Mouse (Mus musculus) kidney, embryonic 14.5 days (tissue): ENCODE measurements around the gene Npm3. TPM values are rescaled to one million over a fixed set of nuclear protein-coding genes. Genes with fewer than 3 reads are reported as not detected.

ENCODE experiments used
- ATAC-seq: fragments of 200-750 bp; cut with Nextera tagmentation; 2 replicates; pipeline ENCODE4 v1.8.0; 2017; ENCODE audit warnings: moderate number of reproducible peaks, mild to moderate bottlenecking, moderate TSS enrichment, moderate library complexity; ENCODE audit not compliant: low FRiP score, low TSS enrichment
- H3K27ac ChIP-seq: fragments of 300-500 bp; sonication (generic); 2 replicates; pipeline ENCODE4 v1.5.1; 2014; ENCODE audit warnings: low read depth, mild to moderate bottlenecking, low read length, moderate library complexity, mixed read lengths
- H3K27me3 ChIP-seq: fragments of 300-500 bp; sonication (generic); 2 replicates; pipeline ENCODE4 v1.6.1; 2014; ENCODE audit warnings: mild to moderate bottlenecking, low read length; ENCODE audit not compliant: control insufficient read depth, insufficient read depth
- H3K36me3 ChIP-seq: fragments of 300-500 bp; sonication (generic); 2 replicates; pipeline ENCODE4 v1.6.1; 2014; ENCODE audit warnings: low read length, mixed read lengths; ENCODE audit not compliant: control insufficient read depth, insufficient read depth
- H3K4me1 ChIP-seq: fragments of 300-500 bp; sonication (generic); 2 replicates; pipeline ENCODE4 v1.6.1; 2014; ENCODE audit warnings: low read length, mixed read lengths; ENCODE audit not compliant: control insufficient read depth, insufficient read depth
- H3K4me2 ChIP-seq: fragments of 300-500 bp; sonication (generic); replicated peaks from 2 replicates; pipeline ENCODE4 v1.6.1; 2014; ENCODE audit warnings: low read depth, mild to moderate bottlenecking, low read length
- H3K4me3 ChIP-seq: fragments of 300-500 bp; sonication (generic); 2 replicates; pipeline ENCODE4 v1.5.1; 2014; ENCODE audit warnings: mild to moderate bottlenecking, low read length
- H3K9ac ChIP-seq: fragments of 300-500 bp; sonication (generic); 2 replicates; pipeline ENCODE4 v1.6.1; 2014; ENCODE audit warnings: low read depth, mild to moderate bottlenecking, low read length, moderate library complexity
- H3K9me3 ChIP-seq: fragments of 300-500 bp; sonication (generic); 2 replicates; pipeline ENCODE4 v1.6.1; 2016; ENCODE audit warnings: low read length; ENCODE audit not compliant: control insufficient read depth
- WGBS: fragments of 180-500 bp; shearing (Covaris S2); extraction: QIAGEN DNeasy Blood & Tissue Kit; methylation state at CpG from one replicate; pipeline ENCODE4 v1.1.7; 2014; 5-methylcytosine and 5-hydroxymethylcytosine counted together
- polyA plus RNA-seq: library from polyadenylated mRNA; unstranded; fragments of >200 nt; fragmentation: Nextera tagmentation; extraction: Ambion mirVana; gene quantifications from 2 replicates; pipeline ENCODE4 v1.2.1, GENCODE M21; 2014

Npm3 gene
- polyA plus RNA-seq, 1 experiment from 2014 or later = 21.4 TPM

GRCm38 (mm10) chr19:45775486-45775885 lies 26.1 kb upstream of the Npm3 start:
- WGBS = 76% methylated on average over 2 of the region's 2 CpGs

GRCm38 (mm10) chr19:45771501-45771900 lies 22.1 kb upstream of the Npm3 start:
- H3K9ac ChIP-seq = no peak overlapping the region
- no peaks in the 10 kb centered on the region for H3K27me3 ChIP-seq
- no peaks in the 10 kb centered on the region for H3K4me1 ChIP-seq
- no peak overlapping the region for H3K4me2 ChIP-seq
- no peak overlapping the region for H3K27ac ChIP-seq
- ATAC-seq = no peak
- H3K9me3 ChIP-seq = no peaks in the 10 kb centered on the region
- no peak overlapping the region for H3K4me3 ChIP-seq
- WGBS = 90% methylated on average over 5 of the region's 5 CpGs
- peaks cover 98% of the 10 kb centered on the region for H3K36me3 ChIP-seq

More at GRCm38 (mm10) chr19:45775486-45775885, 26.1 kb upstream of the Npm3 start:
- Histone ChIP-seq H3K9me3 (no peaks in the 10 kb centered on the region), H3K27me3 (no peaks in the 10 kb centered on the region), H3K4me2 (no peak overlapping the region), H3K9ac (no peak overlapping the region), H3K27ac (no peak overlapping the region), H3K4me3 (no peak overlapping the region), H3K36me3 (peaks cover 94% of the 10 kb centered on the region), H3K4me1 (no peaks in the 10 kb centered on the region)
- ATAC-seq = no peak

DNA sequence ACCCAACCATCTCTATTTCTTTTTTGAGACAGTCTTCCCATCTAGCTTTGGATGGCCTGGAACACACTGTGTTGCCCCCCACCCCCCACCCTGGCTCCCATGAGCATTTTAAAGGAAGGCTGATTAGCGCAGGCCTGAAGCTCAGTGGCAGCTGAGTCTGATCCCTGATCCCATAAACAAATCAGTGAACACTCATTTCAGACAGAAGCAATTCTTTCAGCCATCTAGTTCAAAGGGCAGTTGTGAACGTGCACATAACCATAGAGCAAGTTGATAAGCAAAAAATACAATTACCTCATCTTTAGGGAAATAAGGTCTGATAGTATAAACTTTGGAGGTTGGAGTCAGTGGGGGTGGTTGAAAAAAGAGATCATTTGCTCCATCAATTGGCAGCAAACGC lies 11.4 kb upstream of the Npm3 start:
- no peaks in the 10 kb centered on the region for H3K4me1 ChIP-seq
- 88% methylated on average over 3 of the region's 3 CpGs for WGBS
- no peak overlapping the region for H3K27ac ChIP-seq
- H3K27me3 ChIP-seq = no peaks in the 10 kb centered on the region
- H3K9me3 ChIP-seq = no peaks in the 10 kb centered on the region
- no peak overlapping the region for H3K9ac ChIP-seq
- H3K36me3 ChIP-seq = peaks cover 94% of the 10 kb centered on the region
- no peak overlapping the region for H3K4me3 ChIP-seq
- H3K4me2 ChIP-seq = no peak overlapping the region
- ATAC-seq = no peak

DNA sequence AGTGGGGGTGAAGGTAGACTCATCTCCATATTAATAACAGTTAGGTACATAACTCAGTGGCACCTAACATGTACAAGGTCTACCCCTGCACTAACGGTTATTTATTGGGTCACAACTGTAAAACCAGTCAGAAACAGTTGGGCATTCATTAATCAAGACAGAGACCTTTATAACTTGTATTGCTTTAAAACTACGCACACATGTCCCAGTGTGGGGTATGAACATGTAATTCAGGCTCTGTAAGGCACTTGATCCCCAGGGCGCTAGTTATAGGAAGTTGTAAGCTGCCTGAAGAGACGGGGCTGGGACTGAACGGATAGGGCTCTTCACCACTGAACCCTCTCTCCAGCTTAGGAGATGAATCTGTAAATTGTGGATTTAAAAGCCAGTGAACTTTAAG lies 9.3 kb upstream of the Npm3 start:
- Histone ChIP-seq H3K9me3 (no peaks in the 10 kb centered on the region), H3K27me3 (no peaks in the 10 kb centered on the region), H3K4me2 (no peak overlapping the region), H3K4me1 (no peaks in the 10 kb centered on the region), H3K9ac (no peak overlapping the region), H3K36me3 (peaks cover 94% of the 10 kb centered on the region), H3K27ac (no peak overlapping the region), H3K4me3 (no peak overlapping the region)
- 91% methylated on average over 5 of the region's 5 CpGs for WGBS
- ATAC-seq = no peak

DNA sequence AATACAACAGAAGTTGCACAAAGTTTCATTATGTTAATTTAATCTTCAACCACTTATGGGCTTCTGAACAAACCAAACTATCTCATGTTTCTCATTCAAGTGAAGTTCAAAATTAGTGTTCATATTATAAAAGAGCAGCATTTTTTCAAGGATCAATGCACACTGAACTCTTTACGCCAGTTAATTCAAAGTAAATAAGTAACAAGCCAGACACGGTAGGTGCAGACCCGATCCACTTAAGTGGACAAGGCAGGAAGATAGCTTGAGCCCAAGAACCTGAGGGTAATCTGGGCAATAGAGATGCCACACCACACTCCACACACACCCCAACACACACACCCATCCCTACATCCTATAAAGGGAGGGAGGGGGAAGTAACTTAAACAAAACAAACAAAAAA lies 4.2 kb upstream of the Npm3 start:
- Histone ChIP-seq H3K27ac (no peak overlapping the region), H3K36me3 (peaks cover 68% of the 10 kb centered on the region)

DNA sequence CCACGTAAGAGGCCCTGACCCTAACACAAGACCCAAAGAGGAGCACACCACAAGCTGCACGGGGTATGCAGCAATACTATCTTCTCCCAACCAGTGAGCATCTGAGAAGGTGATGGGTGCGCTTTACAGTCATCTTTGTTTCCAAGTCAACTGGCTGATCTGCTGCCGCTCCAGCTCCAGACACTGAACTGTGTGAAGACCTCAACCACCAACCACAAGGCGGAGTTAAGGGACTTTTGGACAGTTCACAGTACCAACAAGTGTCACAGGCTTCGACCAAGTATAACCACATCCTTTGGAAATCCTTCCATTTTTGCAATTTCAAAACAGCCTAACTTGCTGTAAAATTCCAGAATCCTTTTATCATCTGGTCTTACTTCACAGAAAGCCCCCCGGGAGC lies 2.5 kb upstream of the Npm3 start:
- H3K9ac ChIP-seq = no peak overlapping the region
- no peak overlapping the region for H3K4me2 ChIP-seq
- no peak for ATAC-seq
- H3K27me3 ChIP-seq = no peaks in the 10 kb centered on the region
- H3K4me1 ChIP-seq = peaks cover 11% of the 10 kb centered on the region; the same call in 1 of the 2 replicates
- peaks cover 51% of the 10 kb centered on the region for H3K36me3 ChIP-seq
- WGBS = 86% methylated on average over 7 of the region's 7 CpGs
- H3K9me3 ChIP-seq = no peaks in the 10 kb centered on the region
- no peak overlapping the region for H3K27ac ChIP-seq
- H3K4me3 ChIP-seq = no peak overlapping the region

More for the DNA sequence above, 4.2 kb upstream of the Npm3 start:
- no peaks in the 10 kb centered on the region for H3K27me3 ChIP-seq
- no peaks in the 10 kb centered on the region for H3K9me3 ChIP-seq
- 0 out of 2 replicates have a peak, but pooled peaks cover 5% of the 10 kb centered on the region for H3K4me1 ChIP-seq
- no peak overlapping the region for H3K9ac ChIP-seq
- WGBS = 73% methylated on average over 3 of the region's 3 CpGs
- H3K4me3 ChIP-seq = no peak overlapping the region
- H3K4me2 ChIP-seq = no peak overlapping the region
- ATAC-seq = no peak

DNA sequence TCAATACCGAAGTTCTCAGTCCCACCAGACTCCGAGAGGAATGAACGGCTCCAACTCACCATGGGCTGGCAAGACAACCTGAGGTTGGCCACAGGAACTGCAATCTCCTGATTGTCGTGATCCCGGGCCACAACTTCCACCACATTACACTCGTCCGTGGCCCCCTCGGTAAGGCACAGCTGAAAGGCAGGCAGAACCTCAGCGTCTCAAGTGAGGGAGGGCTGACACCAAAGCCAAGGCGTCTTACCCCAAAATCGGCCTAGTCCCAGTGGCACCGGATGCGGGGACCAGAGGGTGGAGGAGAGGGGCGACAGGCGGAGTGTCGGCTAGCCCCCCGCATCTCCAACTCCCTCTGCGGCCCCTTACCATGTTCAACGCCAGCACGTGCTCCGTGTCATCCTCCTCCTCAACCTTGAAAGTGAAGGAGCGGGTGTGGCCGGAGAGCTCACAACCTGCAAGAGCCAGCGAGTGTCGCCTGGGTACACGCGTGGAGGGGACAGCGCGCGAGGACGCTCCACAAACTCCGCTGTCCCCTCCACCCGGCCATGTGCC lies 624 bp downstream of the Npm3 start:
- H3K36me3 ChIP-seq = peaks cover 20% of the 10 kb centered on the region
- no peak overlapping the region for H3K27ac ChIP-seq
- peak overlapping the region; percentile 87 for H3K4me3 ChIP-seq
- H3K4me1 ChIP-seq = peaks cover 24% of the 10 kb centered on the region; the same call in 1 of the 2 replicates
- peaks cover 19% of the 10 kb centered on the region for H3K27me3 ChIP-seq
- under 1% methylated on average over 29 of the region's 33 CpGs for WGBS
- H3K9ac ChIP-seq = peak overlapping the region; percentile 90
- peak overlapping the region; percentile 92 for H3K4me2 ChIP-seq
- ATAC-seq = peak; percentile 24
- no peaks in the 10 kb centered on the region for H3K9me3 ChIP-seq

DNA sequence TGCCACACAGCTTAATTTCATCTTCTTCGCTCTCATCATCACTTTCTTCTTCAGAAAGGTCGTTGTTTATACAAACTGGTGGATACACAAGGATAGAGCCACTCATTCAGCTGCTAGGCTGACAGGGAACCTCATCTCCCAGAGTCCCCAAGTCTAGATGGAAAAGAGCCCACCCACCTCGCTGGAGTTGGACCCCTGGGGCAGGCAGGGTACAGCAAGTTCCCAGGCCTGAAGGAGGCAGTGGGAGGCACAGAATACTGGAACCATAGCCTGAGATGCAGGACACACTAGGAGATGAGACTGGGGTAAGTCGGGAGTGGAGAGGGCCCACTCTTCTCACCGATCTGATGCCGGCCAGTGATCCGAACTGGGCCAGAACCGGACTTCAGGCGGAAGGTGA lies 1.2 kb downstream of the Npm3 start:
- Histone ChIP-seq H3K4me3 (peak overlapping the region; percentile 87), H3K9ac (peak overlapping the region; percentile 90; the same call in 1 of the 2 replicates), H3K9me3 (no peaks in the 10 kb centered on the region), H3K4me2 (peak overlapping the region; percentile 92), H3K4me1 (peaks cover 24% of the 10 kb centered on the region; the same call in 1 of the 2 replicates), H3K27ac (no peak overlapping the region), H3K27me3 (peaks cover 25% of the 10 kb centered on the region), H3K36me3 (peaks cover 17% of the 10 kb centered on the region)
- 53% methylated on average over 9 of the region's 9 CpGs for WGBS
- ATAC-seq = no peak

DNA sequence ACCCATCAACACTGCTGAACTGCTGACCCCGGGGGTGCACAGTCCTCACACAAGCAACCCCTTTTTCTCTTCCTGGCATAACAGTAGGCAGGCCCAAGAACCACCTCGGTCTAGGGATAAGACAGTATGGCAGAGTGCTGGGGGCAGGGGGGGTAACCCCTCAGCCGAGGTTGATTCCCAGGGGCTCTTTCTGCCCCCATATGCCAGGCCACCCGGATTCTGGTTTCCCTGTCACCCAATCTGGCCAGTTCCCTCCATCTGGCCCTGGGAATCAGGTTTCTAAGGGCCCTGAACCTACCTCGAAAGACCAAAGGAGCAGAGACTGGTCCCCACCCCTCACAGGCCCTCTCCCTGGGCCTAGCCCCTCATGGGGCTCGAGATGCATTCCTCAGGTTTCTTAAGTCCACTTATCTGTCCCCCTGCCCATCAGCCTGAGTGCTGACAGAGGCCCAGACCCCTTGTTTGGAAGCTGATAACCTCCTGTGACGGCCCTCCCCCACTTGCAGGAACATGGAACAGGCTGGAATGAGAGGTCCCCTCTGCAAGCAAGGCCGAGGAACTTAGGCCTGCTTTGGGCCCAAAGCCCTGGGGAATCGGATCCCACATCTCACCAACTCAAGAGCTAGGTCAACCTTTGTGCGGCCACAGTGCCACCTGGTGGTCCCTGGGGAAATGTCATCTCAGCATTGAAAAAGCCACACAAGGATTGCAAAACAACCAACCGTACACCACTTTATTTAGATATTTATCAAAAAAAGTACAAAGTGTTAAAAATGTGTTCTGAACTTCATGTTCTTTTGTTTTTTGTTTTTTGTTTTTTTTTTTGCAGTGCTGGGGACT lies 2.1 kb downstream of the Npm3 start:
- H3K27me3 ChIP-seq = peaks cover 35% of the 10 kb centered on the region
- H3K4me3 ChIP-seq = no peak overlapping the region
- no peak overlapping the region for H3K27ac ChIP-seq
- peaks cover 25% of the 10 kb centered on the region; the same call in 1 of the 2 replicates for H3K4me1 ChIP-seq
- peaks cover 10% of the 10 kb centered on the region for H3K36me3 ChIP-seq
- H3K4me2 ChIP-seq = no peak overlapping the region
- H3K9me3 ChIP-seq = no peaks in the 10 kb centered on the region
- ATAC-seq = no peak
- whole genome bisulfite sequencing = 19% methylated on average over 11 of the region's 11 CpGs
- no peak overlapping the region for H3K9ac ChIP-seq
